Mouse (Mus musculus) kidney, adult 10 weeks (tissue): Measurements from ENCODE around the gene Arhgef15. TPM values are rescaled to one million over a fixed set of nuclear protein-coding genes. Genes with fewer than 3 reads are reported as not detected.

ENCODE experiments used
- polyA plus RNA-seq: library from polyadenylated mRNA; stranded (reverse); fragments of 350-450 nt; fragmentation: Illumina TruSeq; extraction: RNeasy Lipid Tissue Mini Kit (QIAGEN cat#74804); gene quantifications from one replicate; pipeline ENCODE4 v1.2.3, GENCODE M21; 2014; ENCODE audit warnings: low read depth, low replicate concordance

The Arhgef15 gene
- polyA plus RNA-seq = 3.4 TPM

DNA sequence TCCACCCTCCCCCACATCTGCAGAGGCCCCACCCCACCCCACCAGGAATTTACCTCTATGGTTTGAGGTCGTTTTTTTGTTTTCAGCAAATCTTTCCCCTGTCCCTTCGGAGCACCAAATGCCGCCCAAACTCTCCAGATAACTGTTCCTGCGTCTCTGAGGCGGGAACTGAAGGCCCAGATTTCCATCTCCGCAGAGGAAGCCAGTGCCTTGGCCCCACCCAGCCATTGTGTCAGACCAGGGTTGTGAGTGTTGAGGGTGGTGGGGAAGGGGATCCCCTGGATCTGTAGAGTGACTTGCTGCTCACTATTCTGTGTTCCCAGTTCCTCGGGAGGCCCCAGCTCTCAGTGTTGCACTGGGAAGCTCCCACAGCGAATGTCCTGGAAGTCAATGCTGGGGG lies at the start of gene Arhgef15:
TSS of gene Arhgef15 (minus strand) at position 173 of the 400 bp plus-strand sequence.

DNA sequence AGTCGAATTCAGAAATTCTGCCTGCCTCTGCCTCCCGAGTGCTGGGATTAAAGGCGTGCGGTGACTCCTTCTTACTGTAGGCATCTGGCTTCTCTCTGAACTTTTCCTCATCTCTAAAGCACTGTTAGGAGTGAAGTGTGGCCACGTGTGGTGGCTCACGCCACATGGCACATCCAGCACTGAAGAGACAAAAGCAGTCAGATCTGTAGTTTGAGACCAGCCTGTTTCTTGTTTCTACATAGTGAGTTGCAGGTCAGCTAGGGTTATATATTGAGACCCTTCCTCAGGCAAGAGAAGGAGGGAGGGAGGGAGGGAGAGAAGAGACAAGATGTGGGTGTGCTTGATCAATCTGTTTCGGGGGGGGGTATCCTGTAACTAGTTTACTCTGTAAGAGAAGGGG lies 17.8 kb upstream of the Arhgef15 start, which contains the start of gene Rangrf:
TSS of gene Rangrf (minus strand) at position 101 of the 400 bp plus-strand sequence.

GRCm38 (mm10) chr11:68967337-68968282 lies 10.3 kb upstream of the Arhgef15 start, which contains the start of gene Slc25a35:
Gene Slc25a35, plus strand, starts transcription at chr11:68968131.

DNA sequence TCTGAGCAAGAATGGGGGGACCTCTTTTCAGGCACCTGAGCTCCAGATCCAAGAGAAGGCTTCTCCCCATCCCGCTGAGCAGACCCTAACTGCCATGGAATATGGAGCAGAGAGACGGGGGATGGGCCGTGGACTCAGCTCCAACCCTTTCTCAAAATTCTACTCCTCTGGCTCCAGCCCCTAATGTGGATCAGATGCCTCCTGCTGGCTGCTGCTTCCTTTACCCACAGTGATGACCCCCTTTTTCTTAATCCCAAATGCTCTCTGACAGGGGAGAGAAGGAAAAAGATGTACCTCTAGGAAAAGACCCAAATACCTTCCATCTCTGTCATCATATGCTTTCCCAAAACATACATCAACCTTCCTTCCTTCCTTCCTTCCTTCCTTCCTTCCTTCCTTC lies 30.3 kb downstream of the Arhgef15 start, which contains the start of gene Odf4:
TSS of gene Odf4 (minus strand) at position 101 of the 400 bp plus-strand sequence.

DNA sequence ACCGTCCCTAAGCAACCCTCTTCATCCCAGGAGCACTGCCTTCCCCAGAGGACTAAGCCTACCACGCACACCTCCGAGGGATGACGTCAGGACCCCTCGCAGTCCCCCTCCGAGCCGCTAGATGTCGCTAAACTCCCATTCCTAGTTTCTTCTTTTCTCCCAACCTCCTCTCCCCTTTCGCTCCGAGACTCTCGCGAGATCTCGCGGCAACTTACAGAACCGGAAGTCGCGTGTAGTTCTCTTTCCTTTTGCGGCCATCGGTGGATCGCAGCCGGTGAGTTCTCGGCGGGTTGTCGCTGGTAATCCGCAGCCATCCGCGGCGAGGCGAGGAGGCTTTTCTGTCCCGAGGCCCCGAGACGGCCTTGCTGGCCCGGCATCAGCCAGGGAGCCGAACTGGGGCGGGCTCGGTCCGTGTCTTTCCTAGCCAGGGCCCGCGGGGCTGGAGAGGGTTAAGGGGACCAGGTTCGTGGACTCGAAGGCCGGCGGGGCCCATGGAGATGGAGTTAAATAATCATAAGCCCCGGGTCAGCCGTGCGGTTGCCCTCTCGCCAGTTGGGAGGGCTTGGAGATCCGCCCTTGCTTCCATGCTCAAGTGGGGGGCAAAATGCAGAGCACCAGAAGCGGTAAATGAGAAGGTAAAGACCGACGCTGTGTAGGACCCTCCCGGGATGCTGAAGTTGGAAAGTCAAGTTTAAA lies 55.8 kb downstream of the Arhgef15 start, which contains the start of gene Rpl26:
TSS of gene Rpl26 (plus strand) at position 233 of the 696 bp plus-strand sequence.

Other genes with a start within 250 kb of the Arhgef15 start
- 251 TPM for gene Ndel1, start 85.6 kb downstream of the Arhgef15 start, polyA plus RNA-seq
- gene Rnf222, start 68.9 kb downstream of the Arhgef15 start, polyA plus RNA-seq = not detected
- gene Rpl26, start 55.9 kb downstream of the Arhgef15 start, polyA plus RNA-seq = 170 TPM
- gene Odf4, start 30.4 kb downstream of the Arhgef15 start, polyA plus RNA-seq = 0.65 TPM
- gene Slc25a35, start 10.7 kb upstream of the Arhgef15 start, polyA plus RNA-seq = 21.4 TPM
- 11.7 TPM for gene Rangrf, start 17.7 kb upstream of the Arhgef15 start, polyA plus RNA-seq
- 7.2 TPM for gene Pfas, start 51.0 kb upstream of the Arhgef15 start, polyA plus RNA-seq
- gene Ctc1, start 58.4 kb upstream of the Arhgef15 start, polyA plus RNA-seq = 3.9 TPM
- gene Aurkb, start 88.2 kb upstream of the Arhgef15 start, polyA plus RNA-seq = 0.24 TPM
- 2.9 TPM for gene Borcs6, start 102.2 kb upstream of the Arhgef15 start, polyA plus RNA-seq
- 3.8 TPM for gene Tmem107, start 113.3 kb upstream of the Arhgef15 start, polyA plus RNA-seq
- 62.6 TPM for gene Vamp2, start 131.0 kb upstream of the Arhgef15 start, polyA plus RNA-seq
- gene Per1, start 137.7 kb upstream of the Arhgef15 start, polyA plus RNA-seq = 0.24 TPM
- gene Hes7, start 162.9 kb upstream of the Arhgef15 start, polyA plus RNA-seq = not detected
- gene 9130213A22Rik, start 165.1 kb upstream of the Arhgef15 start, polyA plus RNA-seq = not detected
- gene Aloxe3, start 168.4 kb upstream of the Arhgef15 start, polyA plus RNA-seq = not detected
- gene Alox12b, start 199.5 kb upstream of the Arhgef15 start, polyA plus RNA-seq = not detected
- not detected for gene Alox8, start 240.4 kb upstream of the Arhgef15 start, polyA plus RNA-seq